Mouse (Mus musculus) 416B (cell line): ENCODE measurements around the gene Tomm70a.
"Not testable (repeated sequence)": the region's sequence is repeated elsewhere in the genome, so short reads cannot be mapped to it uniquely, and the experiment has no call there.

Experiments
- DNase-seq: peaks from one replicate; pipeline ENCODE4 v3.0.0; 2011; ENCODE audit warnings: low read depth

Tomm70a gene

GRCm38 (mm10) chr16:57151437-57151836 is 29.9 kb downstream of the Tomm70a start:
- DNase-seq, result no peak

GRCm38 (mm10) chr16:57155899-57156298 is 34.4 kb downstream of the Tomm70a start:
- DNase-seq, result no peak

GRCm38 (mm10) chr16:57157076-57157475 is 35.6 kb downstream of the Tomm70a start:
- DNase-seq, result no peak

GRCm38 (mm10) chr16:57157728-57158127 is 36.2 kb downstream of the Tomm70a start:
- DNase-seq, result no peak

GRCm38 (mm10) chr16:57159835-57160234 is 38.3 kb downstream of the Tomm70a start:
- no peak for DNase-seq

- peak; percentile 71 for DNase-seq
Observed at GRCm38 (mm10) chr16:57162841-57163240, 41.3 kb downstream of the Tomm70a start.

- no peak for DNase-seq
Observed at GRCm38 (mm10) chr16:57163694-57164093, 42.2 kb downstream of the Tomm70a start.

GRCm38 (mm10) chr16:57165157-57165556 is 43.7 kb downstream of the Tomm70a start:
- DNase-seq, result no peak

- no peak for DNase-seq
Observed at GRCm38 (mm10) chr16:57166086-57166485, 44.6 kb downstream of the Tomm70a start.

- peak; percentile 94 for DNase-seq
Observed at GRCm38 (mm10) chr16:57166611-57167513, 45.4 kb downstream of the Tomm70a start, which contains the start of gene Nit2. Gene Nit2, minus strand, starts transcription at chr16:57167341.

- DNase-seq, result no peak
Observed at GRCm38 (mm10) chr16:57167514-57167912, 46.0 kb downstream of the Tomm70a start.

GRCm38 (mm10) chr16:57168236-57168635 is 46.7 kb downstream of the Tomm70a start:
- DNase-seq, result no peak

GRCm38 (mm10) chr16:57171161-57171560 is 49.7 kb downstream of the Tomm70a start:
- no peak for DNase-seq

- DNase-seq, result no peak
Observed at GRCm38 (mm10) chr16:57171570-57171969, 50.1 kb downstream of the Tomm70a start.

GRCm38 (mm10) chr16:57174480-57174879 is 53.0 kb downstream of the Tomm70a start:
- DNase-seq, result not testable (repeated sequence)

- no peak for DNase-seq
Observed at GRCm38 (mm10) chr16:57175751-57176150, 54.2 kb downstream of the Tomm70a start.

- DNase-seq, result no peak
Observed at GRCm38 (mm10) chr16:57176276-57176675, 54.8 kb downstream of the Tomm70a start.

GRCm38 (mm10) chr16:57177254-57177653 is 55.8 kb downstream of the Tomm70a start:
- DNase-seq, result peak; percentile 66

- no peak for DNase-seq
Observed at GRCm38 (mm10) chr16:57177664-57178063, 56.2 kb downstream of the Tomm70a start.

- no peak for DNase-seq
Observed at GRCm38 (mm10) chr16:57181180-57181579, 59.7 kb downstream of the Tomm70a start.

GRCm38 (mm10) chr16:57182037-57182436 is 60.5 kb downstream of the Tomm70a start:
- no peak for DNase-seq

- DNase-seq, result no peak
Observed at GRCm38 (mm10) chr16:57186618-57187017, 65.1 kb downstream of the Tomm70a start.

- DNase-seq, result peak; percentile 87
Observed at GRCm38 (mm10) chr16:57189493-57189892, 68.0 kb downstream of the Tomm70a start.

GRCm38 (mm10) chr16:57190390-57190789 is 68.9 kb downstream of the Tomm70a start:
- no peak for DNase-seq
